Mouse (Mus musculus): Measurements from ENCODE around the gene Odf4. TPM values are rescaled to one million over a fixed set of nuclear protein-coding genes. Genes with fewer than 3 reads are reported as not detected.

The Odf4 gene
- polyA plus RNA-seq, 1 experiment, result 0.24 TPM

GRCm38 (mm10) chr11:68897120-68897519 lies 29.8 kb downstream of the Odf4 start:
- no peaks in the 10 kb centered on the region for H3K36me3 ChIP-seq (ENCODE audit: control insufficient read depth, insufficient read depth, low read length)
- H3K4me1 ChIP-seq (replicated peaks; ENCODE audit: control insufficient read depth, insufficient read depth, low read length), result peaks cover 18% of the 10 kb centered on the region
- no peak overlapping the region for H3K27ac ChIP-seq (ENCODE audit: control insufficient read depth, insufficient read depth, low read length)
- H3K4me3 ChIP-seq (ENCODE audit: control insufficient read depth, insufficient read depth, low read length), result no peak overlapping the region
- WGBS, result 78% methylated on average over 4 of the region's 4 CpGs
- H3K27me3 ChIP-seq (ENCODE audit: control insufficient read depth, insufficient read depth, low read length), result no peaks in the 10 kb centered on the region
- DNase-seq, result peak; percentile 61
- TF ChIP-seq CTCF (IDR thresholded peaks at IDR 0.05; ENCODE audit: borderline replicate concordance, control insufficient read depth, extremely low read depth, insufficient read depth, low read length, poor library complexity) (no peak), POLR2A (IDR thresholded peaks at IDR 0.05; ENCODE audit: control insufficient read depth, extremely low read depth, insufficient read depth, low read length, poor library complexity) (no peak)

GRCm38 (mm10) chr11:68896247-68896646 lies 30.6 kb downstream of the Odf4 start:
- WGBS, result over 99% methylated on average over 5 of the region's 5 CpGs
- no peaks in the 10 kb centered on the region for H3K36me3 ChIP-seq (ENCODE audit: control insufficient read depth, insufficient read depth, low read length)
- no peak overlapping the region for H3K4me3 ChIP-seq (ENCODE audit: control insufficient read depth, insufficient read depth, low read length)
- no peak overlapping the region for H3K27ac ChIP-seq (ENCODE audit: control insufficient read depth, insufficient read depth, low read length)
- DNase-seq, result no peak
- no peaks in the 10 kb centered on the region for H3K27me3 ChIP-seq (ENCODE audit: control insufficient read depth, insufficient read depth, low read length)
- TF ChIP-seq CTCF (IDR thresholded peaks at IDR 0.05; ENCODE audit: borderline replicate concordance, control insufficient read depth, extremely low read depth, insufficient read depth, low read length, poor library complexity), result no peak
- H3K4me1 ChIP-seq (replicated peaks; ENCODE audit: control insufficient read depth, insufficient read depth, low read length), result peaks cover 18% of the 10 kb centered on the region

GRCm38 (mm10) chr11:68893911-68894464 lies 32.9 kb downstream of the Odf4 start:
- WGBS, result 59% methylated on average over 12 of the region's 12 CpGs
- H3K4me1 ChIP-seq (replicated peaks; ENCODE audit: control insufficient read depth, insufficient read depth, low read length), result peaks cover 13% of the 10 kb centered on the region
- H3K27ac ChIP-seq (ENCODE audit: control insufficient read depth, insufficient read depth, low read length), result no peak overlapping the region; the same call in 1 of the 2 replicates
- H3K36me3 ChIP-seq (ENCODE audit: control insufficient read depth, insufficient read depth, low read length), result no peaks in the 10 kb centered on the region
- DNase-seq, result no peak
- TF ChIP-seq POLR2A (IDR thresholded peaks at IDR 0.05; ENCODE audit: control insufficient read depth, extremely low read depth, insufficient read depth, low read length, poor library complexity) (no peak), CTCF (IDR thresholded peaks at IDR 0.05; ENCODE audit: borderline replicate concordance, control insufficient read depth, extremely low read depth, insufficient read depth, low read length, poor library complexity) (no peak)
- no peaks in the 10 kb centered on the region for H3K27me3 ChIP-seq (ENCODE audit: control insufficient read depth, insufficient read depth, low read length)
- no peak overlapping the region for H3K4me3 ChIP-seq (ENCODE audit: control insufficient read depth, insufficient read depth, low read length)

- no peak overlapping the region for H3K27ac ChIP-seq (ENCODE audit: control insufficient read depth, insufficient read depth, low read length)
- no peaks in the 10 kb centered on the region for H3K27me3 ChIP-seq (ENCODE audit: control insufficient read depth, insufficient read depth, low read length)
- no peaks in the 10 kb centered on the region for H3K36me3 ChIP-seq (ENCODE audit: control insufficient read depth, insufficient read depth, low read length)
- no peak overlapping the region for H3K4me3 ChIP-seq (ENCODE audit: control insufficient read depth, insufficient read depth, low read length)
- no peak for DNase-seq
- peaks cover 13% of the 10 kb centered on the region for H3K4me1 ChIP-seq (replicated peaks; ENCODE audit: control insufficient read depth, insufficient read depth, low read length)
- WGBS, result 89% methylated on average over 15 of the region's 15 CpGs
- no peak for TF ChIP-seq POLR2A (IDR thresholded peaks at IDR 0.05; ENCODE audit: control insufficient read depth, extremely low read depth, insufficient read depth, low read length, poor library complexity)
- TF ChIP-seq CTCF (IDR thresholded peaks at IDR 0.05; ENCODE audit: borderline replicate concordance, control insufficient read depth, extremely low read depth, insufficient read depth, low read length, poor library complexity), result no peak
Observed at GRCm38 (mm10) chr11:68892233-68892832, 34.5 kb downstream of the Odf4 start.

GRCm38 (mm10) chr11:68891823-68892222 lies 35.1 kb downstream of the Odf4 start:
- TF ChIP-seq CTCF (IDR thresholded peaks at IDR 0.05; ENCODE audit: borderline replicate concordance, control insufficient read depth, extremely low read depth, insufficient read depth, low read length, poor library complexity) (no peak), POLR2A (IDR thresholded peaks at IDR 0.05; ENCODE audit: control insufficient read depth, extremely low read depth, insufficient read depth, low read length, poor library complexity) (no peak)
- H3K4me3 ChIP-seq (ENCODE audit: control insufficient read depth, insufficient read depth, low read length), result no peak overlapping the region
- WGBS, result 90% methylated on average over 5 of the region's 5 CpGs

GRCm38 (mm10) chr11:68890625-68891024 lies 36.3 kb downstream of the Odf4 start:
- 4% methylated on average over 2 of the region's 2 CpGs for WGBS

More at GRCm38 (mm10) chr11:68891823-68892222, 35.1 kb downstream of the Odf4 start:
- Histone ChIP-seq H3K27ac (ENCODE audit: control insufficient read depth, insufficient read depth, low read length) (no peak overlapping the region), H3K36me3 (ENCODE audit: control insufficient read depth, insufficient read depth, low read length) (no peaks in the 10 kb centered on the region), H3K27me3 (ENCODE audit: control insufficient read depth, insufficient read depth, low read length) (no peaks in the 10 kb centered on the region), H3K4me1 (replicated peaks; ENCODE audit: control insufficient read depth, insufficient read depth, low read length) (peaks cover 13% of the 10 kb centered on the region)
- no peak for DNase-seq

More at GRCm38 (mm10) chr11:68890625-68891024, 36.3 kb downstream of the Odf4 start:
- no peak overlapping the region for H3K4me3 ChIP-seq (ENCODE audit: control insufficient read depth, insufficient read depth, low read length)
- H3K27ac ChIP-seq (ENCODE audit: control insufficient read depth, insufficient read depth, low read length), result no peak overlapping the region
- H3K4me1 ChIP-seq (replicated peaks; ENCODE audit: control insufficient read depth, insufficient read depth, low read length), result peaks cover 13% of the 10 kb centered on the region
- no peaks in the 10 kb centered on the region for H3K36me3 ChIP-seq (ENCODE audit: control insufficient read depth, insufficient read depth, low read length)
- no peak for DNase-seq
- H3K27me3 ChIP-seq (ENCODE audit: control insufficient read depth, insufficient read depth, low read length), result no peaks in the 10 kb centered on the region
- TF ChIP-seq CTCF (IDR thresholded peaks at IDR 0.05; ENCODE audit: borderline replicate concordance, control insufficient read depth, extremely low read depth, insufficient read depth, low read length, poor library complexity), result no peak
- no peak for TF ChIP-seq POLR2A (IDR thresholded peaks at IDR 0.05; ENCODE audit: control insufficient read depth, extremely low read depth, insufficient read depth, low read length, poor library complexity)
